Mouse (Mus musculus): ENCODE measurements around the gene Hip1r.

The Hip1r gene

DNA sequence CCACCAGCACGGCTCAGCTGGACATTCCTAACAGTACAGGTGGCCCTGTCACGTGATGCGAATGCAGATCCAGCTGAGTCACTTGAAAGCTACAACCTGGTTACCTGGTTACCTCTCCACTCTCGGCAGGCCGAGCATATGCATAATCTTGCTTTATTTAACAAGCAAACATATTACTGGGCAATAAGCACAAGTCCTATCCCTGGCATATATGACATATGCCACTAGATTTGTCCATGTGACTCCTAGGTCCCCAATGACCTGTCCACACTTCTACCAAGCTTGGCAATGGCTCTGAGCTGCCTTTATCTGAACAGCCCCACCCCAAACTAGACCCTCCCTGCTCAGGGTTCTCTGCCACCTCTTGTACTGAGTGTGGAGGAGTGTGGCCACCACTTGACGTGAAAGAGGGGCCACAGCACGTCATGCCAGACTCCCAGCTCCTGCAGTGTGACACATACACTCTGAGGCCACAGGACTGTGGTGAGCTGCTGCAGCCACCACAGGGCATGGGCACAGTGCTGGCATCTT lies 42.9 kb downstream of the Hip1r start:
- ATAC-seq (ENCODE audit: low TSS enrichment) = no peak

DNA sequence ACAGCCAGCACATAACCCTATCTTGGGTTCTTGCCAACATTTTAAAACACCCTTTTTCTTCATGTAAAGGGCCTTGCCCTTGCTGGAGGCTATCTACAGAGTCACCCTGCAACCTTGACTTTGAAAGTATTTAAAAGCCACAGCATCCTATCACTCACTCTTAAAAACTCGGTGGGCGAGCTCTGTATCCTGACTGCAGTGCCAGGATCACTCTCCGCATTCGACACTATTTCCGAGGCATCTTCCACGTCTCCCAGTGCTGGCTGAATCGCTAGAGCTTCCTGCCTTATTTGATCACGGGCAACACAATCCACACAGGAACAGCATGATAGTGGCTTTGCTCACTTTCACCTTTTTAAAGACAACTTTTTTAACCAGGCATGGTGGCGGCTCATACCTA lies 44.5 kb downstream of the Hip1r start:
- no peak for ATAC-seq (ENCODE audit: low TSS enrichment)

DNA sequence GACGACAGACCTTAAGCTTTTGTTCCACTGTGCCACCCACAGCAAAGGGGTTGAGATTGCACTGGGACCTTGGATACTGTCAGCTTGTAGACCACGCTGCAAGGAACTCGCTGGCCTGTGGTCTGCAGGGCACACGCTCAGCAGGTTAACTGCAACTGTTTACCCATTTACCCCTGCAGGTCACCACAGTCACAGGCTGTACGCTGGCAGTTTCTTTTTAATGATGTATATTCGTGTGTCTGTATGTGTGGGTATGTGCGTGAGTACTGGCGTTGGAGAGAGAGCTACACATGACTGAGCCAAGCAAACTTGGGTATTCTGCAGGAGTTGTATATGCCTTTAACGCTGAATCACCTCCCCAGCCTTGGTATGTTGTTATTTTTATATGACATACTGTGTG lies 45.2 kb downstream of the Hip1r start:
- ATAC-seq (ENCODE audit: low TSS enrichment) = peak; percentile 45

DNA sequence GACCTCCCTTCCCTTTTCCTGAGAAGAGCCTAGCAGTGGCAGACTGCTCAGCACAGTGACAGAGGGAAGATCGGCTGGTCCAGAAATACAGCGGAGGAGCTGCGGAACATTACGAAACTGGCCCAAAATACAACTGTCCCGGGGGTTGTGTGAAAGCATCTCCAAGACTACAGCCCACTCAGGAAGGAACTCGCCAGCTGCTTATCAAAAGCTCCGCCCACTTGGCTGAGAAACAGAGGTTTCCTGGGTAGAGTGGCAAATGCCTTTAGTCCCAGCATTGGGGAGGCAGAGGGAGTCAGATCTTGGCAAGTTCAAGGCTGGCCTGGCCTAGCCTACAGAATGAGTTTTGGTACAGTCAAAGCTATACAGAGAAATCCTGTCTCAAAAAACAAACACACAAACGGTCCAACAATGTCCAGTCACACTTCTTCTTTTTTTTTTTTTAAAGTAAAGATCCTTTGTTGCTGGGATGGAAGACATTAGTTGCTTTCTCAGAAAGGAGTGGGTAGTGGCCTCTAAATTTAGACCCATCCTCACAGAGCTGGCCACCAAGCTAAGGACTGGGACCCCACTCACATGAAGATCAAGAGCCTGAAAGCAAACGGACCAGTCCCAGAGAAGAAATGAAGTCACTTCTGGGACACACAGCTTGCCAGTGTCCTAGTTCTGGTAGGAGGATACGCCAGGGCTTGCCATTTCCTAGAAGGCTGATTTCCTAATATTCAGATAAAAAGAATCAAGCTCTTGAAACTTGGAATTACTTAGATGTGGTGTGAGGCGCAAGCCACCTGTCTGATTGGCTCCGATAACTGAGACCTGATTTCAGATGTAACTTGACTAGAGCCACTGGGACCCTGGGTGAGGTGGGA lies 46.2 kb downstream of the Hip1r start:
- peak; percentile 77 for ATAC-seq (ENCODE audit: low TSS enrichment)

DNA sequence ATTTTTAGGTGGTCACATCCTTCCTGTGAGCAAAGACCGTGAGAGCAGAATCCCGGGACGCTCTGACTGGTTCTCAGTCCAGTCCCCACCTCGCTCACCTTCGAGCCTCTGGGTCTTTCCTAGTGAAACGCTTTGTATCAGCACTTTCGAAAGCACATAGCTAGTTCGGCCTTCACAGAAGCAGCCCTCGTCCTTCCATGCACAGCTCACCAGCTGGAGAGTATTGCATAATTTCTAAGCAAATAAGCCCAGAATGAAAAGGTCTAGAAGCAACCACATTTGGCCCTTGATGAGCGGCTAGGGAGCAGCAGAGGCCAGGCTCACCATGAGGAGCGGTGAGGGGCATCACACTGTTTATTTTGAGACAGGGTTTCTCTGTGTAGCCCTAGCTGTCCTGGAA lies 47.7 kb downstream of the Hip1r start:
- ATAC-seq (ENCODE audit: low TSS enrichment) = no peak

DNA sequence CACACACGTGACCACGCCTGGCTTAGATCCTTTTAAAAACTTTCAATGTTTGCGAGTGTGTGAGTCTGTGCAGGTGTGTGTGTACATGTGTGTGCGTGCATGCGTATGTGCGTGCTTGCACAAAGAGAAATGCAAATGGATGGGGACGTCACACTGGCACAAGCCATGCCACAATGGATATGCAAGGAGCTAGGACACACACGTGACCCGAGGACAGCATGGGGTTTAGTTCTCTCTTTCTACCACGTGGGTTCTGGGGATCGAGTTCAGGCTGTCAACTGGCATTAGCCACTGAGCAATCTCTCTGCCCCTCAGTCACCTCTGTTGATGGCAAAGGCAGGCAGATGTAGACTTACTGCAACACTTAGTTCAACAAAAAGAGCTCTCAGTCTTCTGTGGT lies 48.3 kb downstream of the Hip1r start:
- ATAC-seq (ENCODE audit: low TSS enrichment) = no peak

DNA sequence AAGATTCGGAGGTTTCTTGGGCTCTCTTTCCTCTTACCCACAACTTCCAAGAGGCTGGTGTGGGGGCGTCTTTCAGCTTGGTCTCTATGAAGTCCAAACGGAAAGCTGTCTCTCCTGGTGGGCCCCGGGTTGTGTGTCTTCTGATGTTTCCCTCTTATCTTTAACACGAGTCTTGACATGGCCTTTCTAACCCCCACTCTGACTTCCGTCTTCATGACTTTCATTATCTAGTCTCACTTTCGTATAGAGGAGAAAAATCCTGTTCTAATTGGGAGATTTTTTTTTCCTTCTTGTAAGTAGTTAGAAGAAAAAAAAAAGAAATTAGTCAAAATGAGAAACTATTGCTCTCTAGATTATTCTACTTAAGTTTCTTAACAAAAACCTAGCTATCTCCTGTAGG lies 48.9 kb downstream of the Hip1r start:
- no peak for ATAC-seq (ENCODE audit: low TSS enrichment)

DNA sequence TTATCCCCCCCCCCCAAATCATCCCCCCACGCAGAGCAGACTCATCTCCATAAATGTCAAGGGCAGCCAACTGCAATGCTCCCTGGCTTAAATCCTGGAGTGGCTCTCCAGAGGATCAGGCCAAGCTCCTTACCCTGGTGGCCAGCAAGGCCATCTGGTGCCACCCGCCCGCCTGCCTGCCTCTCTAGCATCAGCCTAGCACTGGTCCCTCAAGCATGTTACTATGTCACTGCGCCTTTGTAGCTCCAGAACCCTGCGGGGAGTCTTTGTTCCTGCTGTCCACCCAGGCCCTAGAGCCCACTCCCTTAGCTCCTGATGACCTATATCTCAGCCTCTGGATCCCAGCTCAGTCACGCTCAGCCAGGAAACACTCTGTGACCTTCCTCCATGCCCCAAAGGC lies 51.2 kb downstream of the Hip1r start:
- ATAC-seq (ENCODE audit: low TSS enrichment) = no peak

DNA sequence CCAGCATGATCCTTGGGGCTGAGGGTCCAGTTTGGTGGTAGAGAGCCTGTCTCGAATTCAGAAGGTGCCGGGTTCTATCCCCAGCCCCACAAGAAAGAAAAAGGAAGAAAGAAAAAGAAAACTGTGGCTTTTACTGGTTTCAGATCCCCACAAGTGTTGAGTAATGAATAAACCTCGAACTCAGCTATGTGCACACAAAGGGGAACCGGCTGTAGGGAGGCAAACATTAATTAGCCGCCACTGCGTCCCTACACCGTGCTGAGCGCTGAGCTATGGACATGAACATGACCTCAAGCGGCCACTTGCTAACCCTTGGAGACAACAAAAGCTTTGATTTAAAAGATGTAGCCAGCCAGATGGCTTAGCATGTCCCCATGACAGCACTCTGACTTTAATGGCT lies 51.7 kb downstream of the Hip1r start:
- ATAC-seq (ENCODE audit: low TSS enrichment) = no peak

DNA sequence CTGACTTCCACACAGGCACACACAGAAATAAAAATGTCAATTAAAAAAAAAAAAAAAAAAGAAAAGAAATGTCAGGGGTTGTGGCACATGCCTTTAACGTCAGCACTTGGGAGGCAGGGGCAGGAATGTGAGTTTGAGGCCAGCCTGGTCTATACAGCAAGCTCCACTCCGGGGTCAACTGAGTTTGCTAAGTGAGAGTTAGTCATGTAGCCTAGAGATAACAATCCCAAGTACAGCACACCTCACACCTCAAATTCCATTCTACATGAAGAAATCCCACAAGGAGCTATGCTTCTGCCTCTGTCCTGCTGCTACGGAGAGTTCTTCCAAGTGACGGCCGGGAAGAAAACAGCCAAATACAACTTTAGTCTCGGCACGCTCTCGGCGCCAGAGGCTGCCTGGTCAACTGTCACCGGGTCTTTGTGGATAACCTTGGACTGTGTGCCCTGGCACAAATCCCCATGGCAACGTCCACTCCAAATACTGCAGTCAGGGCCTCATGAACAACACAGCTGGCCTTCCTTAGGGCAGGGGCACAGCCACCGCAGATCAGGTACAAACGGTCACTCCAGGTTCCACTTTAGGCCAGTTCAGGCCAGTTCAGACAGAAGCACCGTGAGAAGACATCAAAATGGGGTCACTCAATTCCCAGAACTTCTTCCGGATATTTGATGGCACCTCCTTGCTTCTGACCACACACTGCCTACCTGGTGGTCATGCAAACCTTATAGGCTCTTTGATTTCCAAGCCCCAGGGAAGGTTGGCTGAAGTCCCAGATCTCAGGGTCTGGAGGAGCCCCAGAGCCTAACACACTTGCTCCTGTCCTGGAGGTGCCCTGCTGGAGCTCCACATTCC lies 52.4 kb downstream of the Hip1r start:
- ATAC-seq (ENCODE audit: low TSS enrichment) = no peak

DNA sequence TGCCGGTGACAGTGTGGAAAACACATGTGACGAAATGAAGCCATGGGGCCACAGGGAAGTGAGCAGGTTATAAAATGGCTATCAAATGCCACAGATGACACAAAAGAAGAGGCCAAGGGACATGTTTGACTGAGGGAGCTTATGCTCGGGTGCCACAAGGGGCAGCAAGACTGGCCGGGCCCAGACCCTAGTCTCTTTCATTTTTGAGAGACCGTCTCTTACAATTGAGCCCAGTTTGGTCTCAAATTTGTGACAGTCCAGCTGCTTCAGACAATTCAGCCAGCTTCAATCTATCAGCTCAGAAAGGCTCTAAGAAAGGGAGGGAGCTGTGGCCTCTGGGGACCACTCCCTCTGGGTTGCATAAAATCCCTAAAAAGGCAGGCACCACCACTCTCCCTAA lies 53.1 kb downstream of the Hip1r start:
- no peak for ATAC-seq (ENCODE audit: low TSS enrichment)

DNA sequence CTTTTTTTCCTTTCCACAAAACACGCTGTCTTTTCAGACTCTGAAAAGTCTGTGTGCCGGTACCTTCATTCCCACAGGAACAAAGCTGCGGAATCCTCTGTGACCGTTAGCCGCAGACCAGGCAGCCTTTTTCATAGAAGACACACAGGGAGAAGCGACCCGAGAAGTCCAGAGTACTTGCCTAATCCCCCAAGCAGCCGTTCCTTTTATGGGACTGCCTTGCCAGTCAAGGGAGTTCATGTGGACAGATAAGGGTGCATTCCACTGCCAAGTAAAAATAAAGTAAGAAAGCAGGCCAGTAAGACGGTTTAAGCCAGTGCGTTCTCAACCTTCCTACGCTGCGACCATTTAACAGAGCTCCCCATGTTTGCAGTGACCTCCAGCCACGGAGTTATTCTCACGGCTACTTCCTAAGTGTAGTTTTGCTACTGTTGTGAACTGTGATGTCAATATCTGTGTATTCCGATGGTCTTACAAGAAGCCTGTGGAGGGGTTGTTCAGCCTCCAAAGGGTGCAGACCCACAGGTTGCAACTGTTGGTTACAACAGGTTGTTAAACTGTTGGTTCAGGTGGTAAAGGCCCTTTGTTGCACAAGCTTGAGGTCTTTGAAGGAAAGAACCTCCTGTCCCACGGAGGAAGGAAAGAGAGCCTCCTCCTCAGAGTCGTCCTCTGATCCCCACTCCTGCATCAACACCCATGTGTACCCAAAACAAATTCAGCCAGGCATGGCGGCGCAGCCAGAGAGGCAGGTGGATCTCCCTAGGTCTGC lies 54.5 kb downstream of the Hip1r start:
- no peak for ATAC-seq (ENCODE audit: low TSS enrichment)

DNA sequence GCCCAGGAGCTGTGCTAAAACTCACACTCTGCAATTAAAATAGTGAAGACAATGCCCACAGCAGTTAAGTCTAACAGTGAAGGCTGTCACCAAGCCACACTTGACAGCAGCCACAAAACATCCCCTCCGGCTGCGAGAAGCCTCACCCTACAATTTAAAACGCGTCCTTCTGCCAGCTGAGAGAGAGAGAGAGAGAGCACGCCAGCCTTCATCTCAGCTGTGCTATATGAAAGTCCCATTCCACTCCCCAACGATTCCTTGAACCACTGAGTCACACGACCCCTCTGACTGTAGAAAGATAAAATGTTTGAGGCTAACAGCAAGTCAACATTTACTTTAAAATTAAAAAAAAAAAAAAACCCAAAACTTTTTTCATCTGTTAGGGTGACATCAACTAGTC lies 55.3 kb downstream of the Hip1r start:
- ATAC-seq (ENCODE audit: low TSS enrichment) = no peak

DNA sequence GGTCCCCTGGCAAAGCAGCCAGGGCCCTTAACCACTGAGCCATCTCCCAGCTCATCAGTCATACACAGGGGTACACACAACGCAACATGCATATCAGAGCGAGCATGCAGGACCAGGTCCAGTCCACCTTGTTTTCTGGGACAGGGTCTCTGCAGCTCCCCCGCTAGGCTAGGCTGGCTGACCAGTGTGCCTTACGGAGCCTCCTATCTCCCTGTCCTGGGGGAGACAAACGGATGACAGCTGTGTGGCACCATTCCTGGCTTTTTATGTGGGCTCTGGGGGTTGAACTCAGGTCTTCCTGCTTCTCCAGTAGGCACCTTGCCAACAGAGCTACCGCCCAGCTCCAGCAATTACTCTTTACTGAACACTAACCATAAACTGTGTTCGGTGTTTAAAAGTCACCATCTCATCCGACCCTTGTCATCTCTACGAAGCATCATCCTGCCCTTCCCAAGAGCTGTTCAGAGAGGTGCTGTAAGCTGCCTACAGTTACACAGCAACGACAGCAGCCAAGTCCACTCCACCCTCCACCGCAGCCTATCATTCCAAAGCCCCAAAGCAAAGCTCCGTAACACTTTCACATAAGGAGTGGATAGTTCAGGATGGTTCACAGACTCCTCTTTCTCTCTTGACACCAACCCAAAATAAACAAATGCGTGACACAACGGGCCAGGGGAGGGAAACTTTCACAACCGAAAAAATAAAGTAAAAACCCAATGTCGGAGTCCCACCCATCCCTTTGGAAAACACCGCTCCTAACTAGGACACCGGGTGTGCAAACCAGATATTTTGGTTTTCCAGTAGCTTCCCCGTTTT lies 56.0 kb downstream of the Hip1r start:
- ATAC-seq (ENCODE audit: low TSS enrichment) = no peak

DNA sequence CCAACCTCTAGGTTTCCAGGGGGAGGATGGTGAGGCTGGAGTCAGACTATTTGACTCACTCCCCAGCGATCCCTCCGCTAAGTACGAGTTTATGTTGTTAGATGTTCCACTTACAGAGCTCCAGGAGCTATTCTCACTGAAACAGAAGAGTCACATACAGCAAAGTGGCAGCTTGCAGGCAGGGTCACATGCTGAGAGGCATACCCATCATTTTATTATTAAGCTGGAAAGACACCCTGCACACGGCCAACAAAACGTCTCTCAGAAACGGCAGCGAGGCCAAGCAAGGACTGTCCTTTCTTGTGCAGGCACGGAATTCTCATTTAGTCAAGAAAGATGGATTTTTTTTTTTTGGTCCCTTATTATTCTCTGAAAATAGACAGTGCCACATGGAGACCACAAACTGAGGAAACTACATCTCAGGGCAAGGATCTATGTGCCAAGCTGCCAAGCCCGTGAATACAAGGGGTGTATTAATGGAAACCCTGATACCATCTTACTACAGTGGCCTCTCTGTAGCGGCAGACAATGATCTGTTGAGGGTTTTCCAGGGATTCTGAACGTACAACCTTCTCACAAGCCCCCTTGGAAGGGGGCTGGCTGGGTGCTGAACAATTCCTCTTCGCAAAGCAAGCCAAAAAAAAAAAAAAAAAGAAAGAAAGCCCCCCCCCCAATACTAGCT lies 57.1 kb downstream of the Hip1r start:
- no peak for ATAC-seq (ENCODE audit: low TSS enrichment)

DNA sequence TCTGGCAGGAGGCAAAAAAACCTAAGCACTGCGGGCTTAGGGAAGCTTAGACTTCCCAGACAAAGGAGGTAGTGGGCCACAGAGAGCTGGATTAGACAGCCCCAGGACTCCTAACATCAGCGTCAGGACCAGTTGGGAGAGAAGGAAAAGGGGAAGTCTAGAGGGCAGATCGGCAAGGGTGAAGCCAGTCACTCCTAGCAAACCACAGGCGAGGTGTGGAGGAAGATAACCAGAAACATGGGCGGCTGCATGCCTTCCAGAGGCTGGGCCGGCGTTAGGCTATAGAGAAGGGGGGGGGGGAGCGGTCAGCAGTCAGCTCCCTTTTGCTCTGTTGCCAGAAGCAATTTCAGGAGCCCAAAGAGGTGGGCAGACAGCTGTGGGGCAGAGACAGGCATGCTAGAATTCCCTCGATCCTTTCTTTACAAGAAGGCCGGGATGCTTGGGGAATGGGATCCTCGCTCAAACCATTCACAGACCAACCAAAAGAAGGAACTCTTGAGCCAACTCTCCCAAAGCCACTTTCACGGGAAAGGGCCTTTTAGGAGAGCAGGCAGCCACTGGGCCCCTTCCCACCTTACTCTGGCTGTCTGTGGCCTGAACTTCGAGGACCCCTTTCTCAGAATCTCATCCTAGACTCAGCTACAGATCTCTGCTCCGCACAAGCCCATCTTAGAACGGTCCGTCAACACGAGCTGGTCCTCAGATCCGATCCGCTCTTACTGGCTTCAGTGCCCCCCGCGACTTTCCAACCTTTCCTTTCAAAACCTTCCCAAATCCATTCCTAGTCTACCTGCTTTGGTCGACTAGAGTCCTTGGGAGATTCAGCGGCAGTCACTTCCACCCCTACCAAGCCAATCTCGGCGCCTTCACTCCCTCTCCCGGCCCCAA lies 57.9 kb downstream of the Hip1r start:
- ATAC-seq (ENCODE audit: low TSS enrichment) = peak; percentile 28; the same call in 1 of the 2 replicates

DNA sequence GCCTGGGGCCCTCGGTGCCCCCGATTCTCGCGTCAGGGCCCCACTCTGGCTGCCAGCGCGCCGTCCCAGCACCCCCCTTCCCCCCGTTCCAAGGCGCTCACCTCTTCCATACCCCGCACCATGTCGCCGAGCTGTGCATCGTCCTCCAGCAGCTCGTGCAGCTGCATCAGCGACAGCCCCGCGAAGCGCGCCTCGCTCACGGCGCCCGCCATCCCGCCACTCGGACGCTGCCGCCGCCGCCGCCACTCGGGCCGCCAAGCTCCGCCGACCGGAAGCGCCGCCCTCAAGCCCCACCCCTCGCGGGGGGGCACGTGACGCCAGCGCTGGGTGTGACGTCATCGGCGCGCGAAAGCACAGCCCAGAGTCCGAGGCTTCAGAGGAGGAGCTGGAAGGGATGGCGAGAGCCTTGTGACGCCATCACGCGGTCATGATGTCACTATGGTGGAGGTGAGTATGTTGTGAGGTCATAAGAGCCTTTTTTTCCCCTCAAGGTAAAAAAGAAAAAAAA lies 58.6 kb downstream of the Hip1r start, which contains the start of gene Vps37b:
Gene Vps37b, minus strand, starts transcription at position 270 of the 508 bp plus-strand sequence.
- peak; percentile 65 for ATAC-seq (ENCODE audit: low TSS enrichment)

DNA sequence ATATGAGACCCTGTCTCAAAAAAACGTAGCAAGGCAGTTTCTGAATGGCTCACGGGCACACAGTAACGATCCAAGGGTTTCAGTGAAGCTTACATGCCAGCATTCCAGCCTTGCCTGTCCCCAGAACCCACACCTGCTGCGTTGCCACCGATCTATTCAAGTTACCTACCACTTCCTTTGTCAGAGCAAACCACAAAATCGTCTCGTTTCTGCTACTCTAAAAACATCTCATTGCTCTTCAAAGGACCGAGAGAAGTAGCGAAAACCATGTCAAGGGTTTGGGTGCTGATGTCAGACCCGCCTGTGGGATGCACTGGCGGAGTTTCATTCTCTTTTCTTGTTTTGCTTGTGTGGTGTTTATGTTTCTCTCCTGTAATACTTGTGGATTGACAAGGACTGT lies 61.0 kb downstream of the Hip1r start:
- no peak for ATAC-seq (ENCODE audit: low TSS enrichment)

DNA sequence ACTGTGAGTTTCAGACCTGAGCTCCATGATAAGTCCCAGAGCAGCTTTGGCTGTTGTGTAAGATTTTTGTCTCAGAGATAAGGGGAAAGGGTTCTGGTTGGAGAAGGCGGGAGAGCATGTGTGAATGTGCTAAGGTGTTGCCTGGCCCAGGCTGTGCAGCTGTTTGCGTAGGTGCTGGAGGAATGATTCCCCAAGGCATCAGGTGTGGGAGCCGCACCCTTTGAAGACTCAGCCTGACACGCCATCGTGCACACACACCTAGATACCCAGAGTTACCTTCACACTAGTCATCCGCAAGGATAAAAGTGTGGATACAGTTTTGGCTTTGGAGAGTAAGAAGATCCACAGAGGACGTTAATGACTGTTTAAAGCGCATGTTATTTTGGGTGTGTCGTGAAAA lies 62.0 kb downstream of the Hip1r start:
- ATAC-seq (ENCODE audit: low TSS enrichment) = no peak
